Mouse (Mus musculus): ENCODE measurements around the gene Gm20388. TPM values are rescaled to one million over a fixed set of nuclear protein-coding genes. Genes with fewer than 3 reads are reported as not detected.

Gm20388 gene
- total RNA-seq, 1 experiment, result 27.0 TPM

DNA sequence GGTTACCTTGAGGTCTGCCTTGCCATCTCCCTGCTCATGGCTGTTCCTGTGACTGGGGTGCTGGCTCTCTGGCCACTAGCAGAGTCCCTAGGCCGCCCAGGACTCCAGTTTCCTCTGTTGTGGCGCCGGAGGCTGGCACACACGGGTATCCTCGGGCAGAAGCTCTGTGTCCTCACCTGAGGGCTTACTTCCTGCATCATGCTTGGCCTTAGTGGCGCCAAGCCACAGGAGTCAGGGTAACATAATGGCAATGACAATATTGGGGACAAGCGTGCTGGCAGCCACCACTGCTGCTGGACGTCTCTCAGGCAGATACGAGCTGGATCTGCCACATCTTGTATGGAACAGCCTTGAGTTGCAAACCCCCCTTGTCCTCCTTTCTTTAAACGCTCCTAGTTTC is 4401.6 kb downstream of the Gm20388 start:
- DNase-seq (ENCODE audit: low read depth, low spot score), result no peak
- Histone ChIP-seq H3K4me3 (ENCODE audit: insufficient read depth in 1 of 2, low read depth in 1 of 2, low read length in 2 of 2, poor library complexity in 1 of 2, severe bottlenecking in 1 of 2) (no peak overlapping the region), H3K27ac (ENCODE audit: insufficient read depth, low read depth, low read length, poor library complexity, severe bottlenecking) (no peak overlapping the region), H3K9me3 (ENCODE audit: control insufficient read depth, insufficient read depth, low read depth, low read length) (no peaks in the 10 kb centered on the region), H3K36me3 (ENCODE audit: control insufficient read depth, insufficient read depth, low read length, poor library complexity, severe bottlenecking) (peaks cover 3% of the 10 kb centered on the region; the same call in 1 of the 2 replicates), H3K9ac (ENCODE audit: insufficient read depth, low read depth, low read length, poor library complexity, severe bottlenecking) (no peak overlapping the region), H3K4me1 (ENCODE audit: control insufficient read depth in 2 of 2, insufficient read depth in 2 of 2, low read length in 2 of 2, poor library complexity in 1 of 2) (peaks cover 0 to 7% of the 10 kb centered on the region in 2 experiments; a peak in 1 of 4 replicates)
- in situ Hi-C loops (cut with MboI; ENCODE audit: low sequenced_read_pairs in 2 of 2, unreplicated experiment in 2 of 2), result no loop called here
- TF ChIP-seq ZC3H11A (IDR thresholded peaks at IDR 0.05; ENCODE audit: borderline replicate concordance, low read depth, low read length) (no peak), MAFK (IDR thresholded peaks at IDR 0.05; ENCODE audit: insufficient read depth, low read depth, low read length) (no peak), ZNF384 (IDR thresholded peaks at IDR 0.05; ENCODE audit: low read depth, low read length) (no peak), HCFC1 (IDR thresholded peaks at IDR 0.05; ENCODE audit: borderline replicate concordance, insufficient read depth, low read length) (no peak), CHD2 (IDR thresholded peaks at IDR 0.05; ENCODE audit: low read depth, low read length) (no peak)

DNA sequence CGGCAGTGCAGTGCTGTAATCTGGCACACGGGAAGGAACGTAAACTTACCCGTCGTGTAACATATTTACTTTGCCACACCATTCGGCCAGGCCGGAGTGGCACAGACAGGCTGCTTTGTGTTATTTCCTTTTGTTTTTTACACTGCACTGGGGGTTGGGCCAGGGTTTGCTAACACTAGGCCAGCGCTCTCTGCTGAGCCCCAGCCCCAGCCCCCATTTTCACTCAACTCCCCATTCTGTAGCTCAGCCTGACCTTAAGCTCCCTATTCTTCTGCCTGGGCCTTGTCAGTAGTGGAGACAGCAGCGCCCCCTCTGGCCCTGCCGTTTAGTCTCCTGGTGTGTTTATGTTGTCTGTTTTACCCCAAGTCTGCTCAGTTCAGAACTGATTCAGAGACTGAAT is 4404.2 kb downstream of the Gm20388 start:
- H3K9me3 ChIP-seq (ENCODE audit: control insufficient read depth, insufficient read depth, low read depth, low read length), result no peaks in the 10 kb centered on the region
- in situ Hi-C loops (cut with MboI; ENCODE audit: low sequenced_read_pairs in 2 of 2, unreplicated experiment in 2 of 2), result no loop called here
- H3K36me3 ChIP-seq (ENCODE audit: control insufficient read depth, insufficient read depth, low read length, poor library complexity, severe bottlenecking), result peaks cover 2% of the 10 kb centered on the region; the same call in 1 of the 2 replicates
- no peak for TF ChIP-seq ZC3H11A (IDR thresholded peaks at IDR 0.05; ENCODE audit: borderline replicate concordance, low read depth, low read length)
- TF ChIP-seq HCFC1 (IDR thresholded peaks at IDR 0.05; ENCODE audit: borderline replicate concordance, insufficient read depth, low read length), result no peak
- TF ChIP-seq MAFK (IDR thresholded peaks at IDR 0.05; ENCODE audit: insufficient read depth, low read depth, low read length), result no peak
- H3K27ac ChIP-seq (ENCODE audit: insufficient read depth, low read depth, low read length, poor library complexity, severe bottlenecking), result no peak overlapping the region; the same call in 1 of the 2 replicates
- H3K4me1 ChIP-seq (ENCODE audit: control insufficient read depth in 2 of 2, insufficient read depth in 2 of 2, low read length in 2 of 2, poor library complexity in 1 of 2), result peaks cover 0 to 7% of the 10 kb centered on the region in 2 experiments; a peak in 1 of 4 replicates
- DNase-seq (ENCODE audit: low read depth, low spot score), result peak; percentile 27
- no peak overlapping the region for H3K4me3 ChIP-seq (ENCODE audit: insufficient read depth in 1 of 2, low read depth in 1 of 2, low read length in 2 of 2, poor library complexity in 1 of 2, severe bottlenecking in 1 of 2)
- H3K9ac ChIP-seq (ENCODE audit: insufficient read depth, low read depth, low read length, poor library complexity, severe bottlenecking), result no peak overlapping the region

DNA sequence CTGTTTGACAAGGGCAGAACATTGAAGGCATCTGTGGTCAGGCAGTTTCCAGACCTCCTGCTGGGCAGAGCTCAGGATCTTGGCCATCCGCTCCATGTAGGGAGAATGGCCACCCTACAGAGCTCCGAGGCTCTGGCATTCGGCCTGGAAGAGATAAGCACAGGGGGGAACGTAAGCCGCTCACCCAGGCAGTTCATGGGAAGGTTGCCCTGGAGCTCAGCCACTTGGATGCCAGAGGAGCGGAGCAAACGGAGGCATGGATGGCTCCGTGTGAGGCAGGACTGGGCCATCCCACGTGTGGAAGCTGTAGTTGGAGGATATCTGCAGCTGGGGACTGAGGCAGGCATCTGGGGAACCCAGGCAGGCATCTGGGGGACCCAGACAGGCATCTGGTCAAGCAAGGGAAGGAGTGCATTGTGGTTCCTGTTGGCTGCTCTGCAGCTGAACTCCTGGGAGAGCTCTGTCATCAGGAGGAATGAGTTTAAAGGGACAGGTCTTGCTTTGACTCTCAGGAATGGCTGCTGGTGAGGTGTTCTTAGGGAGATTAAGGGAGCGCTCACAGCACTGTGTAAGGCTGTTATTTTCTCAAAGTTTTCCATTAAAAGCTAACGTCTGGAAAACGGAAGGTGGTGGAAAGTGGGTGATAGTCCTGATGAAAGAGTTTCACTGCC is 4406.0 kb downstream of the Gm20388 start:
- H3K9ac ChIP-seq (ENCODE audit: insufficient read depth, low read depth, low read length, poor library complexity, severe bottlenecking), result no peak overlapping the region
- DNase-seq (ENCODE audit: low read depth, low spot score), result no peak
- H3K9me3 ChIP-seq (ENCODE audit: control insufficient read depth, insufficient read depth, low read depth, low read length), result no peaks in the 10 kb centered on the region
- peaks cover 0 to 7% of the 10 kb centered on the region in 2 experiments; a peak in 1 of 4 replicates for H3K4me1 ChIP-seq (ENCODE audit: control insufficient read depth in 2 of 2, insufficient read depth in 2 of 2, low read length in 2 of 2, poor library complexity in 1 of 2)
- H3K4me3 ChIP-seq (ENCODE audit: insufficient read depth in 1 of 2, low read depth in 1 of 2, low read length in 2 of 2, poor library complexity in 1 of 2, severe bottlenecking in 1 of 2), result no peak overlapping the region
- in situ Hi-C loops (cut with MboI; ENCODE audit: low sequenced_read_pairs in 2 of 2, unreplicated experiment in 2 of 2), result no loop called here
- TF ChIP-seq CHD2 (IDR thresholded peaks at IDR 0.05; ENCODE audit: low read depth, low read length) (no peak), HCFC1 (IDR thresholded peaks at IDR 0.05; ENCODE audit: borderline replicate concordance, insufficient read depth, low read length) (no peak), ZNF384 (IDR thresholded peaks at IDR 0.05; ENCODE audit: low read depth, low read length) (no peak), MAFK (IDR thresholded peaks at IDR 0.05; ENCODE audit: insufficient read depth, low read depth, low read length) (no peak)
- peaks cover 3% of the 10 kb centered on the region; the same call in 1 of the 2 replicates for H3K36me3 ChIP-seq (ENCODE audit: control insufficient read depth, insufficient read depth, low read length, poor library complexity, severe bottlenecking)
- H3K27ac ChIP-seq (ENCODE audit: insufficient read depth, low read depth, low read length, poor library complexity, severe bottlenecking), result no peak overlapping the region

DNA sequence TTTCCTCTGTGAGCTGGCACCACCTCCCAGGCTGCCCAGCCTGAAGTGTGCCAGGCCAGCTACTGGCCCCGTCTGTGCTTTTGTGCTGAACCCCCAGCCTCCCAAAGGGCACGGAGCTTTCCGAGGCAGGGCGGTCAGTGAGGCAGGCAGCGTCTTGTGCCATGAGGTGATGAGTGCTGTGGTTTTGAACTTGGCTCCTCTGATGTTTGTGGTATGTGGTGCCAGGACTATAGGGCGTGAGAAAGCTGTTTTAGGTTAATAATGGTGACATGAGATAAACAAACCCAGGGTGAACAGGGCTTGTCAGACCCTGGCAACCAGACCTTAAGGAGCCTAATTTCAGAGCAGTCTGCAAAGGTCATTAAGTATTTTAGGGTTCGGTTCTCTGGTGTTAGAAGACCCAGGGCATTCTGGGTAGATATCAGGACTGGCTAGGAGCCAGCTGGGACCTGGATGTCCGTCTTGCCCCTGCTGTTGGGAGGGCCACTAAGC is 4406.6 kb downstream of the Gm20388 start:
- H3K27ac ChIP-seq (ENCODE audit: insufficient read depth, low read depth, low read length, poor library complexity, severe bottlenecking), result no peak overlapping the region
- no peak for DNase-seq (ENCODE audit: low read depth, low spot score)
- no peak for TF ChIP-seq HCFC1 (IDR thresholded peaks at IDR 0.05; ENCODE audit: borderline replicate concordance, insufficient read depth, low read length)
- no peak for TF ChIP-seq MAFK (IDR thresholded peaks at IDR 0.05; ENCODE audit: insufficient read depth, low read depth, low read length)
- no peak for TF ChIP-seq ZC3H11A (IDR thresholded peaks at IDR 0.05; ENCODE audit: borderline replicate concordance, low read depth, low read length)
- no peak for TF ChIP-seq CHD2 (IDR thresholded peaks at IDR 0.05; ENCODE audit: low read depth, low read length)
- no peak for TF ChIP-seq ZNF384 (IDR thresholded peaks at IDR 0.05; ENCODE audit: low read depth, low read length)
- in situ Hi-C loops (cut with MboI; ENCODE audit: low sequenced_read_pairs in 2 of 2, unreplicated experiment in 2 of 2), result no loop called here
- peaks cover 3% of the 10 kb centered on the region; the same call in 1 of the 2 replicates for H3K36me3 ChIP-seq (ENCODE audit: control insufficient read depth, insufficient read depth, low read length, poor library complexity, severe bottlenecking)
- H3K4me3 ChIP-seq (ENCODE audit: insufficient read depth in 1 of 2, low read depth in 1 of 2, low read length in 2 of 2, poor library complexity in 1 of 2, severe bottlenecking in 1 of 2), result no peak overlapping the region
- H3K9ac ChIP-seq (ENCODE audit: insufficient read depth, low read depth, low read length, poor library complexity, severe bottlenecking), result no peak overlapping the region
- H3K4me1 ChIP-seq (ENCODE audit: control insufficient read depth in 2 of 2, insufficient read depth in 2 of 2, low read length in 2 of 2, poor library complexity in 1 of 2), result peaks cover 0 to 7% of the 10 kb centered on the region in 2 experiments; a peak in 1 of 4 replicates
- H3K9me3 ChIP-seq (ENCODE audit: control insufficient read depth, insufficient read depth, low read depth, low read length), result no peaks in the 10 kb centered on the region
